Mouse (Mus musculus) left cerebral cortex, postnatal 4 days (tissue): Measurements from ENCODE around the gene Nudt5. TPM values are rescaled to one million over a fixed set of nuclear protein-coding genes. Genes with fewer than 3 reads are reported as not detected.
A peak's percentile ranks its signal among the peaks of the same experiment; 100 is the strongest.
"Not testable (repeated sequence)": the region's sequence is repeated elsewhere in the genome, so short reads cannot be mapped to it uniquely, and the experiment has no call there.

Experiments
- DNase-seq: peaks from one replicate; pipeline ENCODE4 v3.0.0-alpha.2; 2022
- intact Hi-C: fragments of 180-260 bp; cut with DNase I; formaldehyde crosslinking; loops from one replicate; pipeline ENCODE4 v1.15.1; 2025
- total RNA-seq, 2 experiments: library from RNA; stranded (reverse); gene quantifications; 2 replicates each; pipeline ENCODE4 v1.2.3; 2021

Gene Nudt5
- 10 to 100 TPM; 14.4 to 15.4 TPM for total RNA-seq

- peak; percentile 90 for DNase-seq
- intact Hi-C loops, result no loop called here
Observed at GRCm38 (mm10) chr2:5844873-5845631, at the start of gene Nudt5, which contains the start of gene Cdc123. Gene Nudt5, plus strand, starts transcription at chr2:5845019. Gene Cdc123, minus strand, starts transcription at chr2:5845164.

GRCm38 (mm10) chr2:5797816-5798672, 46.8 kb upstream of the Nudt5 start:
- intact Hi-C loops, result no loop called here
- DNase-seq, result no peak

GRCm38 (mm10) chr2:5801182-5801640, 43.6 kb upstream of the Nudt5 start:
- DNase-seq, result no peak
- intact Hi-C loops, result no loop called here

GRCm38 (mm10) chr2:5801927-5802590, 42.8 kb upstream of the Nudt5 start:
- intact Hi-C loops, result no loop called here
- no peak for DNase-seq

- no peak for DNase-seq
- intact Hi-C loops, result no loop called here
Observed at GRCm38 (mm10) chr2:5804440-5805045, 40.3 kb upstream of the Nudt5 start.

- intact Hi-C loops, result no loop called here
Observed at GRCm38 (mm10) chr2:5805228-5805627, 39.6 kb upstream of the Nudt5 start.

GRCm38 (mm10) chr2:5806201-5806600, 38.6 kb upstream of the Nudt5 start:
- intact Hi-C loops, result not testable (repeated sequence)
- DNase-seq, result peak; percentile 15

More at GRCm38 (mm10) chr2:5805228-5805627, 39.6 kb upstream of the Nudt5 start:
- no peak for DNase-seq

- intact Hi-C loops, result no loop called here
Observed at GRCm38 (mm10) chr2:5810036-5810718, 34.6 kb upstream of the Nudt5 start.

GRCm38 (mm10) chr2:5811235-5811782, 33.5 kb upstream of the Nudt5 start:
- intact Hi-C loops, result no loop called here
- DNase-seq, result no peak

More at GRCm38 (mm10) chr2:5810036-5810718, 34.6 kb upstream of the Nudt5 start:
- DNase-seq, result no peak

GRCm38 (mm10) chr2:5821264-5821663, 23.6 kb upstream of the Nudt5 start:
- no peak for DNase-seq
- intact Hi-C loops, result no loop called here

GRCm38 (mm10) chr2:5822449-5822848, 22.4 kb upstream of the Nudt5 start:
- intact Hi-C loops, result no loop called here
- no peak for DNase-seq

- intact Hi-C loops, result no loop called here
- DNase-seq, result no peak
Observed at GRCm38 (mm10) chr2:5824213-5824612, 20.6 kb upstream of the Nudt5 start.

- no peak for DNase-seq
- intact Hi-C loops, result no loop called here
Observed at GRCm38 (mm10) chr2:5824685-5825084, 20.1 kb upstream of the Nudt5 start.

GRCm38 (mm10) chr2:5825265-5825913, 19.4 kb upstream of the Nudt5 start:
- no peak for DNase-seq
- intact Hi-C loops, result no loop called here

- DNase-seq, result no peak
- intact Hi-C loops, result no loop called here
Observed at GRCm38 (mm10) chr2:5840815-5841214, 4.0 kb upstream of the Nudt5 start.

GRCm38 (mm10) chr2:5844181-5844872, 492 bp upstream of the Nudt5 start:
- DNase-seq, result no peak
- intact Hi-C loops, result no loop called here

- intact Hi-C loops, result no loop called here
- no peak for DNase-seq
Observed at GRCm38 (mm10) chr2:5845826-5846225, 1.0 kb downstream of the Nudt5 start.

- intact Hi-C loops, result no loop called here
- no peak for DNase-seq
Observed at GRCm38 (mm10) chr2:5851116-5851515, 6.3 kb downstream of the Nudt5 start.

GRCm38 (mm10) chr2:5851866-5852265, 7.0 kb downstream of the Nudt5 start:
- no peak for DNase-seq
- intact Hi-C loops, result no loop called here
